Mouse (Mus musculus): ENCODE results near the gene Mpst. TPM values are rescaled to one million over a fixed set of nuclear protein-coding genes. Genes with fewer than 3 reads are reported as not detected.

Gene Mpst
- 7.7 and 10.4 TPM in 2 replicates for total RNA-seq (2015; ENCODE audit: low replicate concordance)
- 22.4 and 39.6 TPM in 2 replicates for total RNA-seq (2017; ENCODE audit: low replicate concordance)

GRCm38 (mm10) chr15:78406293-78406934 lies at the start of gene Mpst:
Mpst (plus strand) TSS chr15:78406416.
- ATAC-seq (replicated peaks; ENCODE audit: low FRiP score, poor library complexity, severe bottlenecking) = peak; percentile 84

GRCm38 (mm10) chr15:78365916-78366315 lies 40.3 kb upstream of the Mpst start:
- no peak for ATAC-seq (replicated peaks; ENCODE audit: low FRiP score, poor library complexity, severe bottlenecking)

GRCm38 (mm10) chr15:78366875-78367274 lies 39.3 kb upstream of the Mpst start:
- ATAC-seq (replicated peaks; ENCODE audit: low FRiP score, poor library complexity, severe bottlenecking) = no peak

GRCm38 (mm10) chr15:78367811-78368210 lies 38.4 kb upstream of the Mpst start:
- ATAC-seq (replicated peaks; ENCODE audit: low FRiP score, poor library complexity, severe bottlenecking) = no peak

GRCm38 (mm10) chr15:78368926-78369346 lies 37.3 kb upstream of the Mpst start:
- peak; percentile 72 for ATAC-seq (replicated peaks; ENCODE audit: low FRiP score, poor library complexity, severe bottlenecking)

- no peak for ATAC-seq (replicated peaks; ENCODE audit: low FRiP score, poor library complexity, severe bottlenecking)
Measured at GRCm38 (mm10) chr15:78369641-78370040, 36.6 kb upstream of the Mpst start.

GRCm38 (mm10) chr15:78372796-78373195 lies 33.4 kb upstream of the Mpst start:
- no peak for ATAC-seq (replicated peaks; ENCODE audit: low FRiP score, poor library complexity, severe bottlenecking)

GRCm38 (mm10) chr15:78374204-78374603 lies 32.0 kb upstream of the Mpst start:
- no peak for ATAC-seq (replicated peaks; ENCODE audit: low FRiP score, poor library complexity, severe bottlenecking)

GRCm38 (mm10) chr15:78377859-78378258 lies 28.4 kb upstream of the Mpst start:
- no peak for ATAC-seq (replicated peaks; ENCODE audit: low FRiP score, poor library complexity, severe bottlenecking)

GRCm38 (mm10) chr15:78378556-78378955 lies 27.7 kb upstream of the Mpst start:
- ATAC-seq (replicated peaks; ENCODE audit: low FRiP score, poor library complexity, severe bottlenecking) = no peak

- no peak for ATAC-seq (replicated peaks; ENCODE audit: low FRiP score, poor library complexity, severe bottlenecking)
Measured at GRCm38 (mm10) chr15:78380208-78380607, 26.0 kb upstream of the Mpst start.

- ATAC-seq (replicated peaks; ENCODE audit: low FRiP score, poor library complexity, severe bottlenecking) = no peak
Measured at GRCm38 (mm10) chr15:78380741-78381140, 25.5 kb upstream of the Mpst start.

- ATAC-seq (replicated peaks; ENCODE audit: low FRiP score, poor library complexity, severe bottlenecking) = no peak
Measured at GRCm38 (mm10) chr15:78382115-78382514, 24.1 kb upstream of the Mpst start.

GRCm38 (mm10) chr15:78383450-78384219 lies 22.6 kb upstream of the Mpst start:
- ATAC-seq (replicated peaks; ENCODE audit: low FRiP score, poor library complexity, severe bottlenecking) = no peak

GRCm38 (mm10) chr15:78384220-78385116 lies 21.7 kb upstream of the Mpst start:
- ATAC-seq (replicated peaks; ENCODE audit: low FRiP score, poor library complexity, severe bottlenecking) = no peak

GRCm38 (mm10) chr15:78385564-78385963 lies 20.7 kb upstream of the Mpst start:
- no peak for ATAC-seq (replicated peaks; ENCODE audit: low FRiP score, poor library complexity, severe bottlenecking)

GRCm38 (mm10) chr15:78390855-78391254 lies 15.4 kb upstream of the Mpst start:
- ATAC-seq (replicated peaks; ENCODE audit: low FRiP score, poor library complexity, severe bottlenecking) = no peak

GRCm38 (mm10) chr15:78395478-78395962 lies 10.7 kb upstream of the Mpst start, which contains the start of gene Tex33:
Tex33 (minus strand) TSS chr15:78395912.
- ATAC-seq (replicated peaks; ENCODE audit: low FRiP score, poor library complexity, severe bottlenecking) = no peak

- no peak for ATAC-seq (replicated peaks; ENCODE audit: low FRiP score, poor library complexity, severe bottlenecking)
Measured at GRCm38 (mm10) chr15:78401345-78401744, 4.9 kb upstream of the Mpst start.

- ATAC-seq (replicated peaks; ENCODE audit: low FRiP score, poor library complexity, severe bottlenecking) = no peak
Measured at GRCm38 (mm10) chr15:78401921-78402320, 4.3 kb upstream of the Mpst start.

Data from erythroblast, adult 5-6 weeks (primary cell).